Mouse (Mus musculus) frontal cortex, postnatal 10 days (tissue): Measurements from ENCODE around the gene 4930469K13Rik.

ENCODE experiments used
- DNase-seq, 2 experiments: peaks; one replicate each; pipeline ENCODE4 v3.0.0; 2022; ENCODE audit warnings: low spot score in 2 of 2, mixed read lengths in 1 of 2

Gene 4930469K13Rik

DNA sequence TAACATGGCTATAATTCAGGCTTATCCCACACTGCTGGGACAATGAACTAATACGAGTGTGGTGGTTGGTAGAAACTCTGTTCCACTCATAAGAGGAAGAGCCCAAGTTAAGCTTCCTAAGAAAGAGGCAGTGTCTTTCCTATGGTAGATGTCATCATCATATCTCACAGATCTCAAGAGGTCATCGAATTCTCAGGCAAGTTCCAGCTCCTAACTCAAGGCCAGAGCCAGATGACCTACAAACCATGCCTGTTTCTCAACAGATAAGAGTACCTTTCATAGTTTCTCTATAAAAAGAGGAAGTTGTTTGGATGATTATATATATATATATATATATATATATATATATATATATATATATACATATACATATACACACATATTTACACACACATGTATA, 111.8 kb downstream of the 4930469K13Rik start:
- DNase-seq = no peak

DNA sequence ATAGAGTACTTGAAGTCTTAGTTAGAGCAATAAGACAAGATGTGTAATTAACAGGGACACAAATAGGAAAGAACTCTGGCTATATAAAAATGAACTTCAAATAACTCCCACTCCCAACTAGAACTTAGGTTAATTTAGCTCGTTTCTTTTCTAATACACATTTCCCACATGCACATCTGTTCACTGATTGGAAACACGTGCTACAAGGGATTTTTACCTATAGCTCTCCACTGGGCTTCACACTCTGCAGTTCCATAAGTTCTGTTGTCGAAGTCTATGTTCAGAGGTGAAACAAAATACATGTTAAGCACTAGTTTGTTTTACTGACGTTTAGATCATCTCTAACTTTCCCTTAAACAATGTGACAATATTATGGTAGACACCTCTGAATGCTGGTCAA, 118.2 kb downstream of the 4930469K13Rik start:
- no peak for DNase-seq

DNA sequence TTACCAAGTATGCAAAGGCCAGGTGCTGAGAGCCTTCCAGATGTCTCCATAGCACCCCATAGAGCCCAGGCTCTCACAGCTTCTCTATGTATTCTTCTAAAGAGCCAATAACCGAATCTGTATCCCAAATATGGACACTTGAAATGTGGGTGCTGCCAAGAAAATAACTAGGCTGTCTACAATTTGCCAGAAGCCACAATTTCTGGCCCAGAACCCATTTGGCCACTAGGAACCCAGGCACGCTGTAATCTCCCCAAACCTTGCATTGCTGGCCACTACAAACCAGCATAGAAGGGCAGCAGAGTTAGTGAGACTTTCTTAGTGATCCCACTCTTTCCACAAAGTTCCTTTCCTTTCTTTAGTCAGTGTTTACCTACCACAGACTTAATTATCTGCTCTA, 123.2 kb downstream of the 4930469K13Rik start:
- no peak for DNase-seq

DNA sequence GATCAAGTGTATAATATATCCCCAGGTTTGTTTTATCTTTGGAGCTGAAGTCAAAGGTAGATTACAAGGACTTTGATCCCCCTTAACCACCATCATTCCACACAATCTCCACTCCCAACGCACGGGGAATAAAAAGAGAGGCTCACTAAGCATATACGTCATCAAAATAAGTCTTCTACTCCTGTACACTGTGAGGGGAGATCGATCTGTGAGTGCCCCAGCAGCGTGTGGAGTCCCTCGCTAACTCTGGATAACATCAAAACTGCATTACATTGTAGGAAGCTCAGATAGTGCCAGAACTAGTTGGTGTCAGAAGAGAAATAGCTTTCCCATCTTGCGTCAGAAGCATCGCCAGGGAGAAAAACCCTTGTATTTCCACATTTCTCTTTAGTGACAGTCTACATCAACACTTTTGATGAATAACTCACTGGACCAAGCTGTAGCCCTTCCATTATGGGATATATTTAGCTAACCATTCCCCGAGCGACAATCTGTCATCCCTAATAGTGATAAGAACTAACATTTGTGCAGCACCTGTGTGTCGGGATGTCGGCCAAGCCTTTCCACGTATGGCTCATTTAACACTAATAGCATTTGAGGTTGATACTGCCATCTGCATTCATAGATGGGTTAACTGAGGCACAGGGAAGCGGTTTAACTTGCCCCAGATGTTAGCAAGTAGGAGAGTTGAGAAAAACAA, 123.9 kb downstream of the 4930469K13Rik start:
- no peak for DNase-seq

DNA sequence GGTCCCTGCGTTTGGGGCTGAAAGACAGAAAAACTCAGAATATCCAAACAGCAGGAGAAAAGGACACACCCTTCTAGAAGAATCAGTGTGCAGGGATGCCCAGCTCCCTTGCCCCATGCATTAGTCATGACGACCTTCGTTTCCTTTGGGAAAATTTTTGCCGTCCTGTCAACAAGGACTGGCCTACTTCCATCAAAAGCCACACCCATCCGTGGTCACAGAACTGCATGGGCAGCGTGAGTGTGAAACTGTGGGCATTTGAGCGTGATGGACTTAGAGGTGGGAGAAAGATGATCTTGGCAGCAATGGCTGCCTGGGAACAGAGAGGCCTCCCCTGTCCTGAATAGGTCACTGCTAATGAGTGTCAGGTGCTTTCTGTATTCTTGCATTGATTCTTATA, 126.2 kb downstream of the 4930469K13Rik start:
- DNase-seq = no peak

DNA sequence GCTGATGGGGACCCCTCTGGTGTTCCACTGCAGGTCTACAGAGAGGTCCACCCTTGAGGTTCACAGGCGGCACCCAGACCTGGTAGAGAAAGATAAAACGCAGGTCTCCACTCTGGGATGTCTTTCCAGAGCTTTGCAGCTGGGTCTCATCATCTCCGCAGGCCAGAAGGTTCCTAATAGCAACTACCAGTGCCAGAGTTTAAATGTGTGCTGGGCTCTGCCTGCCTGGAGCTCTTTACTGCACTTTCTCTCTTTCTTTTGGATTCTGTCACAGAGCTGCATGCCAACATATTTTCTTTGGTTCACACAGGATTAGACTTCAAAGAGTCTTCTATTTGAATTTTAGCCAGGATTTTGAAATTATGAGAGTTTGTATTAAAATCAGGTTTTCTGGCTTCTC, 129.2 kb downstream of the 4930469K13Rik start:
- DNase-seq = no peak

DNA sequence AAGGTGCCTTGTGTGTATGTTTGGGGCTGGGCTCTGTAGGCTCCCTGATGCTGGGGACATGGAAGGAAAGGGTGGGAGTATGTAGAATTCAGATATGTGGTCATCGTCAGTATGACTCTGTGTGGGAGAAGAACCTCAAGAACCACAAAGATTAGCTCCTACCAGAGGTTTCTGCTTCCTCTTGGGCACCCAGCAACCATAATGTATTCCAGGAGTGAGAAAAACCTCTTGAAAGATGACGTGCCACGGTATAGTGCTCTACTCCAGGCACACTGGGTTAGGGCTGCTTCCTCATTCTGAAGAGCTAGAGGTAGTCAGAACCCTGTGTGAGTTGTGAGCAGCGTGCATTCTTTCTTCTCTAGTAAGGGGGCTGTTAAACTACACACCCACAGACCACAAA, 130.6 kb downstream of the 4930469K13Rik start:
- DNase-seq = no peak

DNA sequence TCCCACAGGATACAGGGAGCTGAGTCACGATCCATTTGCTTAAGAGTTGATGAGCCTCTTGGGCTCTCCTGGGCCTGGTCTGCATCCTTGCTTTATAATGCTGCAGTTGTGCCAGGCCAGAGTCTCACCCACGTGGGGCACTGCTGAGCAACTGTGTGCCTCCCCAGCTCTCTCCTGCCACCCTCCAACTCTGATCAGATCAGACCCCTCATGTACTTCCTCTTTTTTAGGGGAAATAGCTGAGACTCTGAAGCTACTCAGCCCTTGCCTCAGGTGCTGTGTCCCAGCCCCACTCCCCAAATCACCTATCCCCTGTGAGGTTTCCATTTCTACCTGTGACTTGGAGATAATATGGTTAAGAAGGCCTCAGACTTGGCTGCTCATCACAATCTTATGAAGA, 133.0 kb downstream of the 4930469K13Rik start:
- DNase-seq = no peak

DNA sequence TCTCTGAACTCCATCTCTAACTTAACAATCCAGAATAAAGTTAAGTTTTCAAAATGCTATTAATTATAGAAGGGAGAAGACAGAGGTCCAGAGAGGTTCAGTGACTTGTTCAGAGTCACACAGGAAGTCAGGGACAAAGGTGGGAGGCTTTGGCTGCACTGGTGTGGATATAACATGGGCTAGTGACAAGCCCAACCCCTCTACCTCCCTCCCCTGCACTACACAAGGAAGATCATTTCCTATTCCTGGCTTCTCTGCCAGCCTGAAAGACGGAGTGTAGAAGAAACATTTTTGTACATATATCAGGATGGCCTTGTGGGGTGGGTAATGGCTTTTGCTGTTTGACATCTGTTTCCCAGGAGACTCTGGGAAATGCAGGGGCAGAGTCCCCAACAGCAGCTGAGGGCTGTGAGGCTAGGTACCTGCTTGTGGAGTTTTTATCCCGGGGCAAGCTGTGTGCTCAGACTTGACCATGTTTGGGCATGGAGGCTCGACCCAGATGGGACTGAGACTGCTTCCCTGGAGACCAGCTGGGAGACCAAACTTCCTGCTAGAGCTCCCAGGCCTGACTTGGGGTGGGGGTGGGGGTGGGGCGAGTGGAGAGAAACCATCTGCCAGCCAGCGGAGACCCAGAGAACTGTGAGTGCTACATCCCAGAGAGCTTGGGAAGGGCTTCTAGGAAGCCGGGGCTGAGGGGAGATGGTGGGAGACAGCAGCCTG, 135.5 kb downstream of the 4930469K13Rik start, which contains the start of gene Kcnmb1:
Gene Kcnmb1, plus strand, starts transcription at position 326 of the 720 bp plus-strand sequence.
- no peak for DNase-seq

DNA sequence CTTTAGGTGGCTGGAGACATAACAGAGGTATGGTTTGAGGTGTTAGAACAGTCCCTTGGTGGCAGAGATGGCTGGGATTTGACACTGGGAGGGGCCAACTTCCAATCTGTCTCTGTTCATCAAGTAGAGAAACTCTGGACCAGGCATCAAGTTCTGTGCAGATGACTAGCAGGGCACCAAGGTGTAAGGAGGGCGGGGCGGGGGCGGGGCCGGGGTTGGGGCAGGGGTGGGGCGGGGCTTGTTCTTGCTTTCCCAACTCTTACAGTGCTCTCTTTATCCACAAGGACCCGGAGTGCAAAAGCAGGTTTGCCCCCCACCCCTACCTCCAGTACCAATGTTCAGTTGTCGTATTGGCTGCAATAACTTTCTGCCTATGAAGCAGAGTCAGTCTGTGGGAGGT, 136.2 kb downstream of the 4930469K13Rik start:
- no peak for DNase-seq

DNA sequence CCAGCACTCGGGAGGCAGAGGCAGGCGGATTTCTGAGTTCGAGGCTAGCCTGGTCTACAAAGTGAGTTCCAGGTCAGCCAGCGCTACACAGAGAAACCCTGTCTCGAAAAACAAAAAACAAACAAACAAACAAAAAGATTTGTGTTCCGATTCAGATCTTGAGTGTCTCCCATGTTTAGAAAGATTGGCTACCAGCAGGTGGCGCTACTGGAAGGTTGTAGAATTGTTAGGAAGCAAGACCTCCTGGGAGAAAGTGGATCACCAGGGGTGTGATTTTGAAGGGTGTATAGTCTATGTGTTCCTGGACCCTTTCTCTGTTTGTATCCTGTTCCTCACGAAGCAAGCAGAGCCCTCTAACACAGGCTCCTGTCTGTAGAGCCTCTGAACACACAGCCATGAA, 139.6 kb downstream of the 4930469K13Rik start:
- no peak for DNase-seq

DNA sequence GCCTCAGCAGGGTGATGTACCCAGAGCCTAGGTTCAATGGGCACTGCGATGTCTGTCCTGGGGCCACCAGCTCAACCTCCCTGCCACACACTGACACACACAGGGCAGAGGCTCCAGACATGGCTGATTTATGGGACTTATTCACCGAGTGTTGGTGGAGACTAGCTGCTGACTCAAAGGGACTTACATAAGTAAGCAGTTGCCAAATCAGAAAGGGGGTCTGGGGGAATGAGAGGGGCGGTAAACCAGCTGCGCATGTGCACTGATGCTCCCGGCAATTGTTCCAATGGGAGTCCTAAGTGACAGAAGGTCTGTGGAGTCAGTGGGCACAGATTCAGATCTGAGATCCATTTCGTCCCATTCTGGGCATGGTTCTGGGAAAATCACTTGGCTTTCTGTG, 140.8 kb downstream of the 4930469K13Rik start:
- no peak for DNase-seq

DNA sequence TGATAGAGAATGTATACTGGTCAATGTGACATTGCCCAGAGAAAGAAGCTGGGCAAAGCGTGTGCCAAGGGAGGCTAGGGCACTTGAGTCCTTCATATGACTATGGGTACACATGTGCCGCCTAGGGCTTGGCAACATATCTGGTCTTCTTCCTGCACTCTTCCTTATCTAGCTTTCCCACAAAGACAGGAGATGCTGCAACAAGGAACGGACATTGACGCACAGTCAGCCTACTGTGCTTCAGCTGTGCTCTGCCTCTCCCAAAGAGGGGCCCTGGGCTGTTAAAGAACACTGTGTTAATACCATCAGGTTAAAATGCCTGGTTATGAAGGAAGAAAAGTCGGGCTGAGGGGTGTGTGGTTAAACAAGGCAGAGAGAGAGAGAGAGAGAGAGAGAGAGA, 141.7 kb downstream of the 4930469K13Rik start:
- DNase-seq = no peak

DNA sequence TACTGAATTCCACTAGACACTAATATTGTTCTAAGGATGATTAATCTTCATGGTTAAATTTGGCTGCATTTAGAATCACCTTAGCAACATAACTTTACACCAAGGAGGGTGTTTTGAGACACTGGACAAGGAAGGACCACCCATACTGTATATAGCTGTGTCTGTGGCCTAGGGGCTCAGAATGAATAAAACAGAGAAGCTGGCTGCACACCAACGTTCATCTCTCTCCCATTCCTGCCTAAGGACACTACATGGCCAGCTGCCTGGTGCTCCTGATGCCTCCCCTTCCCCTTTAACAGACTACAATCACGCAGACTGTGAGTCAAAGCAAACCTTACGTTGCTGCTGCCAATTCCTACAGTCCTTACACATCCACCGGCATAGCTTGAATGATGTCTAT, 142.4 kb downstream of the 4930469K13Rik start:
- no peak for DNase-seq

DNA sequence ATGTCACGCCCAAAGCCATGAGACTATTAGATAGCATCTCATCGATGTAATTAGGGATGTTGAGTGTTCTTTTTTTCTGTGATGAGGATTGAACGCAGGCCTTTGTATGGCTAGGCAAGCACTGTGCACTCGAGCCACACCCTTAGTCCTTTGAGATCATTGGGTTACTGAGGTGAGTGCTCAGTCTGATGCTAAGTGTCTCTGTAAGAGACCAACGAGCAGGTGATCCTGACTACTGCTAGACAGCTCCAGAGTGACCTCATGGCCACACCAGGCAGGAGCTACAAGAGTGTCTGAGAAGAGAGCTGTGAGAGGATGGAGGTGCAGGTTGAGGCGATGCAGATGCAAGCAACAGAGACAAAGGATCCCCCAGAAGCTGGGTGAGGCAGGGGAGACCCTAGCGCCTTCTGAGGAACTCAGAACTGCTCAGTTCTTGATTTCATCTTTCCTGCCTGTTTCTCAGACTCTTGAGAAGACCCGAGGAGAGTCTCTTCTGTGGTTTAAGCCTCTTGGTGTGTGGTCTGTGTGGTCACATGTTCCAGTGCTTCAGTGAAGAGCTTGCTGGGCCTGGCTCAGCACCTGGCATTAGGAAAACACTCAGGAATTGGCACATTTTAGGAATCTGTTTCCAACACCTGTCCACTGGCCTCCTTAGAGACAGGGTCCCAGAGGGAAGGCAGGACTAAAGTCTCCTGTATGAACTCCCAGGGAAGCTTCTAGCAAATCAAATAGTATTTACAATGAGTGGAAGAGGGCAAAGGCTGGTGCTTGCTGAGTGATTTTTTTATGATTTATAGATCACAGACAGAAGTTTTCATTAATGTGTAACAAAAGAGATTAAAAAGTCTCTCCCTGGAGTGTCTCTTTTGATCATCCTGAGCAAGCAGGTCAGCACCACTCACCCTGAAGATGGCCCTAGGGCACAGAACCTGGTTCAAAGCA, 146.4 kb downstream of the 4930469K13Rik start:
- no peak for DNase-seq

DNA sequence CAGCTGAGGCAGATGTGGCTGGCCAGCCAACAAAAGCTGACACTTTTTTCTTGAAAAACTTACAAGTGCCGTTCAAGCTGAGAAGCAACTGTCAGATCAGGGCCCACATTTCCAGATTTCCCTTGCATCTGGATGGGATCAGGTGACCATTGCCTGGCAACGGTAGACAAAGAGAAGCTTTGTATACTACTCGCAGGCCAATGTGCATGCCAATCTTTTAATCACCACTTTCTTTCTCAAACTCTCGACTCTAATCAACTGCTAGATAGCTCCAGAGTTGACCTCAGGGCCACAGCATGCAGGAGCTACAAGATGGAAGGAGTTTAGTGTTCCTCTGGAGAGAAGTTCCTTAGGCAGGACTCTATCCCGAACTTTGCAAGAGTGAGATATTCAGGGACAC, 147.2 kb downstream of the 4930469K13Rik start:
- DNase-seq = no peak

DNA sequence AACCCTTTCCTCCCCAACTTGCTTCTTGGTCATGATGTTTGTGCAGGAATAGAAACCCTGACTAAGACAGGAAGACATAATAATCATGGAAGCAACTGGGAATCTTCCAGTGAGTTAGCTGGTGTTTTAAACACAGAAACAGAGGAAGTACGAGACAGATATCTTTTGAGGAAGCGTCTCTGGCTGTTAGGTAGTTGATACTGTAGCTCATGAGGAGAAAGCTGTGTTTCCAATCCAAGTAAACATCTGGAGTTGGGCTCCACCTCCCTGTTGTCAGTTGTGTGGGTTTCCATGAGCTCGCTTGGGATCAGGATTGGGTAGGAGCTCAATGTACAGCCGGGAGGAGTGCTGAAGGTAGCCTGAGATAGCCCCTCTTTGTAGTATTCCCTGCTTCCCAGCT, 151.9 kb downstream of the 4930469K13Rik start:
- DNase-seq = no peak

DNA sequence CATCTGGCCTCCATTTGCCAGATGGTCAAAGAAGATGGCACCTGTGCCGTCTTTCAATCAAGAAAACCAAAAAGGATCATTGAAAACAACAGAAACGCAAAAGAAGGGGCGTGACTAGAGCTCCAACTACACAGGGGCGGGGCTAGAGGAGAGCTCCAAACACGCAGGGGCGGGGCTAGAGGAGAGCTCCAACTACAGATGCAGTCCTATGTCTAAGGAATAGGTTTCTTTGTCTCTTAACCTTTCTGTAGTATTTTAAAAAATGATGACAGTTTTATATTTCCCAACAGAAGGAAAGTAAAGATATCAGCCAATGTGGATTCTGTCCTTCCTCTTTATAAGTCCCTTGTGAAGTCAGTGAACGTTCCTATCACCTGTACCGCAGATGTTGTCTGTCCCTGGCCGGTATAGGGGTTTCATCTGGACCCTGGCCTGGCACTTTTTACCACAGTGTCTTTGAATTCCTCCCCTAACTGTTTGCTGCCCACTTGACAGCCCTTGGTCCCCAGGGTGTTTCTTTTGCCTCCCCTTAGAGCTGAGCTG, 153.5 kb downstream of the 4930469K13Rik start:
- DNase-seq = no peak

DNA sequence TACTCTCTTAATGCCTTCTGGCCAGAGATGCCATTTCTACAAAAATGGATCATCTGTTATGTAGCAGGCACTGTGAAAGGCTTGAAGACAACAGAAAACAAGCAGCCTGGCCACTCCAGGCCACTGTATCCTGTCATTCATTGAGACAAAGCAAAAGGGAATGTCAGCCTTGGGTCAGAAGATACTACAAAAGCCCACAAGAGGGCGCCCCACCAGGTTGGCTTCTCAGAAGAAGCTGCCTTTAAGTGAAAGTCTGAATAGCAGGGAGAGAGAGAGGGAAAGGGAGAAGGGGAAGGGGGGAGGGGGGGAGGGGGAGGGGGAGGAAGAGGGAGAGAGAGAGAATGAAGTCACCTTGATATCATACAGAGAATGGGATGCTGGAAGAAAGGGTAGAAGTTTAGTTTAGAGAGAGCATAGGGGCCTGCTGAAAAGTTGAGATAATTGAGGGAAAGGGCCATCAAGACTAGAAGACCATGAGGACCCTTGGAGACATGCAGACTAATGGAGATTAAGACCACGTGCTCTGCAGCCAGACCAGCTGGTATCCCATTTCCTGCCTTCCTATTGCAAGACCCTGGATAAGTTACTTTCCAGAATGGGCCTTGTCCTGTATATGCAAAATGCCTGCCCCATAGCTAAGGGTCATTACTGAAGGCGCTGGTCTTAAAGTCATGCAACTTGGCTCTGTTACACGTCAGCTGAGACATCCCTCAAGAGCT, 154.1 kb downstream of the 4930469K13Rik start:
- DNase-seq = no peak

DNA sequence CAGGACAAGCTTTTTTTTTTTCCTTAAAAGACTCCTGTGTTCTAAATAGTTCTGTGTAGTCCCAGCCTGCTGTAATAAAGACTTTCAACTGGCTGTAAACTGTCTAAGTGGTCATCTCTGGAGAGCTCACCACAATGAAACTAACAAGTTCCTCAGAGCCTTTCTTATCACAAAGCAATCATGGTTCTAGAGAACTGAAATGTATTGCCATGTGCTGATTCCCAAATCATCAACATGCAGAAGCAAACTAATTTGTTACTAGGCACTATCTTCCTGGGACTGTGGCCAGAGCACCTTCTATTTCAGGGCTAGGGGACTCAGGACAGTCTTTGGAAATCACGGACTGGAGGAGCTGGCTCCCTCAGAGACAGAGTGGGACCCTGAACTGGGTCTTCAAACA, 154.8 kb downstream of the 4930469K13Rik start:
- DNase-seq = no peak

DNA sequence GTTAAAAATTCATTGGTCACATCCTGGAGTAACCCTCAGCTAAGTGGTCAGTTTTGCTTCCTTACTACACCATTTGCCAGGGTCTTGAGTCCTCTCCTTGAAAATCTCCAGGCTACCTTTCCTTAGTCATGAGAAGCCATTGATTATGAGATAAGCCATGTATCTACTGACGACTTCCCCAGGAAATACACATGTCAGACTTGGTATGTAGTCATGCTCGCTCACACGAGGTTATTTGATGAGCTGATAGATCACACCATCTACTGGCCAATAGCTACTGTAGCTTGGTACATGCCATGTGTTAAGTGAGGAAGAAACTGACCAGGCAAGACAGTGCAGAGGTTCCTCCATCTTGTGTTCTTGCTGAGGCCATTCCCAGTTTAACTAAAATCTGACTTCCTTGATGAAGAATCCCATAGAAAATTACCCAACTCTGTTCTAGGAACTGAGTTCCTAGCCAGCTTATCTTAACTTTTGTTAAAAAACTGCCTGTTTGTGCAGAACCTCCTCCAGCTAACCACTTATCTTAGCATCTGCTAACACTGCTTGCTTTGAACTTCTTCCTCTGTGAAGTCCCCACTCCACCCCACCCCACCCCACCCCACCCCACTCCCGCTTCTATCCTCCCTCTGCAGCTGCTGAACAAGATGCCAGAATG, 158.8 kb downstream of the 4930469K13Rik start:
- no peak for DNase-seq
